Mouse (Mus musculus) neural tube, embryonic 12.5 days (tissue): ENCODE measurements around the gene Gm7361. TPM values are rescaled to one million over a fixed set of nuclear protein-coding genes. Genes with fewer than 3 reads are reported as not detected.
"Not testable (repeated sequence)": the region's sequence is repeated elsewhere in the genome, so short reads cannot be mapped to it uniquely, and the experiment has no call there.

Source experiments
- ATAC-seq: fragments of 200-750 bp; cut with Nextera tagmentation; 2 replicates; pipeline ENCODE4 v1.8.0; 2017; ENCODE audit warnings: low read depth, mild to moderate bottlenecking, moderate TSS enrichment, moderate library complexity; ENCODE audit not compliant: low FRiP score
- H3K27ac ChIP-seq: fragments of 300-500 bp; sonication (generic); 2 replicates; pipeline ENCODE4 v1.5.1; 2016
- H3K27me3 ChIP-seq: fragments of 300-500 bp; sonication (generic); replicated peaks from 2 replicates; pipeline ENCODE4 v1.6.1; 2016; ENCODE audit warnings: mild to moderate bottlenecking
- H3K36me3 ChIP-seq: fragments of 300-500 bp; sonication (generic); 2 replicates; pipeline ENCODE4 v1.6.1; 2016; ENCODE audit warnings: mild to moderate bottlenecking
- H3K4me1 ChIP-seq: fragments of 300-500 bp; sonication (generic); 2 replicates; pipeline ENCODE4 v1.6.1; 2016
- H3K4me2 ChIP-seq: fragments of 300-500 bp; sonication (generic); replicated peaks from 2 replicates; pipeline ENCODE4 v1.6.1; 2016; ENCODE audit warnings: mild to moderate bottlenecking
- H3K4me3 ChIP-seq: fragments of 300-500 bp; sonication (generic); 2 replicates; pipeline ENCODE4 v1.5.1; 2016
- H3K9ac ChIP-seq: fragments of 300-500 bp; sonication (generic); 2 replicates; pipeline ENCODE4 v1.6.1; 2016; ENCODE audit warnings: mild to moderate bottlenecking
- H3K9me3 ChIP-seq: fragments of 300-500 bp; sonication (generic); 2 replicates; pipeline ENCODE4 v1.6.1; 2016; ENCODE audit warnings: mild to moderate bottlenecking
- WGBS: fragments of 180-500 bp; shearing (Covaris S2); methylation state at CpG from one replicate; pipeline ENCODE4 v1.1.7; 2016; 5-methylcytosine and 5-hydroxymethylcytosine counted together
- polyA plus RNA-seq: library from polyadenylated mRNA; unstranded; fragments of >200 nt; fragmentation: Nextera tagmentation; extraction: Ambion mirVana; gene quantifications from 2 replicates; pipeline ENCODE4 v1.2.1, GENCODE M21; 2016

Gene Gm7361
- polyA plus RNA-seq, result not detected in 2 replicates

DNA sequence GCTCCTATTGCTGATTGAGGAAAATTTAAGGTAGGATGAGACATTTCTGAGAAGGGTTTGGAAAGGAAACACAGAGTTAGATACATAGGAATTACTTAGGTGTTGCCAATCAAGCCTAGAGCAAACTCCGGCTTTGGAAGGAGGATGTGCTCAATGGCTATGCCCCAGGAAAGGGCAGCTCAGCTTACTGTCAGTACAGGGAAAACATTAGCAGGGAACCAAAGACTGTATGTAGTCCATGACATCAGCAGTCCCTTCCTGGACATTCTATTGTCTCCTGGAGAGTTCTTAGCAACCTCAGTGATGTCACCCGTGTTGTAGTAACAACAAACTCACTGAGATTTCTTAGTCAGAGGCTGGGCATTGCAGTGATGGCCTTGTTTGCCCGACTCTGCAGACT lies at the start of gene Gm7361:
Gene Gm7361 (plus strand): TSS at position 301 of the 400 bp plus-strand sequence.
- H3K36me3 ChIP-seq, H3K4me3 ChIP-seq, H3K9me3 ChIP-seq, H3K9ac ChIP-seq, ATAC-seq, H3K4me1 ChIP-seq, H3K4me2 ChIP-seq, H3K27ac ChIP-seq, H3K27me3 ChIP-seq: not testable (repeated sequence)
- 88% methylated on average over 3 of the region's 3 CpGs for WGBS

DNA sequence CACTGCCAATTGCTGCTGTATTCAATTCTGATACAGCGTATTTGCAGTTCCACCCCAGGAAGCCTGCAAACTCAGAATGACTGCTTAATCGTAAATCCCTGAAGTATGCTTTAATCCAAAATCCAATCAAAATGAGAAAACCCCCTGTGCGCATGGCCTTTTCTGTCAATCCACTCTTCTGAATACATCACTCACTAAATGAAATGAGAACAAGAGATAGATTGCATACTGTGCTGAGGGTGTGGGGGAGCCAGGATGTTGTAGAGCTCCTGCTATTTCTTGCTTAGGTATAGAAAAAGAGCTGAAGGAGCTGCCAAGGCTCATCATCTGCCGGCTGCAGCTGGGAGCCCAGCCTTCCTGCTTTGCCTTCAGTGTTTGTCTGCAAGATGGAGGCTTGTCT lies 46.5 kb upstream of the Gm7361 start:
- Histone ChIP-seq H3K4me3 (no peak overlapping the region), H3K27ac (no peak overlapping the region), H3K9ac (no peak overlapping the region), H3K4me1 (peaks cover 3% of the 10 kb centered on the region; the same call in 1 of the 2 replicates), H3K4me2 (no peak overlapping the region), H3K27me3 (no peaks in the 10 kb centered on the region), H3K9me3 (no peaks in the 10 kb centered on the region), H3K36me3 (no peaks in the 10 kb centered on the region)
- WGBS, result 81% methylated on average over 4 of the region's 4 CpGs
- no peak for ATAC-seq

DNA sequence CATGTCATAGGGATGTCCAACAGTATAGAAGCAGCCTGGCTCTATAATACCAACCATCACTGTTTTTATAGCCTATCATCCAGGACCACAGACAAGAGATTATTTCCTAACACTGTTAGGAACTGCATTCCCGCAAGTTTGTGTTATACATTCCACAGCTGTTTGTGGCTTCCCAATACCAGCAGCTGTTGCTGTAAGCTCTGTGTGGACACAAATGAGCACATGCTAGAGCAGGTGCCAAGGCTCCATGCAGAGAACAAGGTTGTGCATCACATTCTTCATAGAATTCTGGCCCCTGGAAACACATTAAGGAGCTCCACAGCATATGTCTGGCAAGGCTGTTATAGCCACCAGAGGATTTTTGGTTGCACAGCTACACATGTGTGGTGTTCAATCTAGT lies 35.4 kb upstream of the Gm7361 start:
- Histone ChIP-seq H3K27ac (no peak overlapping the region), H3K9me3 (no peaks in the 10 kb centered on the region), H3K4me2 (no peak overlapping the region), H3K9ac (no peak overlapping the region), H3K36me3 (no peaks in the 10 kb centered on the region), H3K27me3 (no peaks in the 10 kb centered on the region), H3K4me1 (no peaks in the 10 kb centered on the region), H3K4me3 (no peak overlapping the region)
- no peak for ATAC-seq
- WGBS, result 94% methylated on average over 1 of the region's 1 CpGs

DNA sequence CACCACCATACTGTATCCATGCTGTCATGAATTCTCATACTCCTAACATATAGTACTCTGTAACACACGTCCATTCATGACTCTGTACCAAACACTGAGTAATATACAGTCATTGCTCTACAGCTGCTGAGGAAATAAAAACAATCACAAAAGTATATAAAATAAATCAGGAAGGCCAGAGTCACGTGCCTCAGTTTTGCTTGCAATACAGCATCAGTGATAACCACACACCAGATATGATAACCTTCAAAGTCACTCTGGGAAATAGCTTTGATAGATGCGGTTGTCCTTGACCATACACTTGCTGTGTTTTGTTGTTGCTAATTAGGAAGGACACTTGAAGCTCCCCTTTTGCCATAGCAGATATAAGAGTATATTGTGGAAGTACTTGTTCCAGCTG lies 9.2 kb downstream of the Gm7361 start:
- H3K9ac ChIP-seq, ATAC-seq, H3K4me1 ChIP-seq, H3K4me3 ChIP-seq, H3K36me3 ChIP-seq, H3K9me3 ChIP-seq, H3K27me3 ChIP-seq, H3K4me2 ChIP-seq, H3K27ac ChIP-seq: not testable (repeated sequence)
- 87% methylated on average over 3 of the region's 3 CpGs for WGBS

DNA sequence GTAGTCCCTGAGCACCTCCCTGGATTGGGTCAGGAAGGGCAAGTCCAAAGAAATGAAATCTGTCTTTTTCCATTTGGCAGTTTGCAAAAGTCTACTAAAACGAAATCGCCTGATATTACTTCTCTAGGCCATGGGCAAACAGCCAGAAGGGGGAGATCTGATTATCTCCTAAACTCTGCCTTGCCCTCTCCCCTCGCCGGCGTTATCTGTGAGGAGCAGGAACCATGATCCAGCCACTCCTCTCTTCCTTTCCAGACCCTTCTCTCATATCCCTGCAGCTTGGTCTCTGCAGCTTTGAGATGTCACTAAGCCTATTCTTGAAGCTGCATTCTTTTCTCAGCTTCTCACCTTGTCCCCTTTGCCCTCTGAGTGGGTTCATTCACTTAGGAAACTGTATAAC lies 22.9 kb downstream of the Gm7361 start:
- H3K4me2 ChIP-seq, result no peak overlapping the region
- H3K27ac ChIP-seq, result no peak overlapping the region
- H3K4me1 ChIP-seq, result no peaks in the 10 kb centered on the region
- no peaks in the 10 kb centered on the region for H3K27me3 ChIP-seq
- WGBS, result 90% methylated on average over 5 of the region's 5 CpGs
- no peak overlapping the region for H3K9ac ChIP-seq
- H3K36me3 ChIP-seq, result no peaks in the 10 kb centered on the region
- no peaks in the 10 kb centered on the region for H3K9me3 ChIP-seq
- H3K4me3 ChIP-seq, result no peak overlapping the region
- ATAC-seq, result no peak

DNA sequence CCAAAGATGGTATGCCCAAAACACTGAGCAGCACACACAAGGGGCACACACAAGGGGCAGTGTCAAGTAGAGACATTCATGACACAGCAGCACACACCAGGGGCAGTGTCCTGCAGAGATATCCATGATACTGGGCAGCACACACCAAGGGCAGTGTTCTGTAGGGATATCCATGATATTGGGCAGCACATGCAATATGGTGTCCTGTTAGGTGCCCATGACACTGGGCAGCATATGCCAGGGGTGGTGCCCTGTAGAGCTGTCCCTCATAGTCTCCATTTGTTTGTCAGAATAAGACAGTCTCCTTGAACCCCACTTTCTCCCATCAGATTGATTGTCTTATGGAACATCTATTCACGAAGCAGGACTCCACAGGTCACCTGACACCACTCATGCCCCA lies 24.2 kb downstream of the Gm7361 start:
- Histone ChIP-seq H3K4me3 (no peak overlapping the region), H3K4me2 (no peak overlapping the region), H3K27ac (no peak overlapping the region), H3K4me1 (no peaks in the 10 kb centered on the region), H3K9ac (no peak overlapping the region), H3K27me3 (no peaks in the 10 kb centered on the region), H3K36me3 (no peaks in the 10 kb centered on the region), H3K9me3 (no peaks in the 10 kb centered on the region)
- 87% methylated on average over 1 of the region's 1 CpGs for WGBS
- no peak for ATAC-seq

DNA sequence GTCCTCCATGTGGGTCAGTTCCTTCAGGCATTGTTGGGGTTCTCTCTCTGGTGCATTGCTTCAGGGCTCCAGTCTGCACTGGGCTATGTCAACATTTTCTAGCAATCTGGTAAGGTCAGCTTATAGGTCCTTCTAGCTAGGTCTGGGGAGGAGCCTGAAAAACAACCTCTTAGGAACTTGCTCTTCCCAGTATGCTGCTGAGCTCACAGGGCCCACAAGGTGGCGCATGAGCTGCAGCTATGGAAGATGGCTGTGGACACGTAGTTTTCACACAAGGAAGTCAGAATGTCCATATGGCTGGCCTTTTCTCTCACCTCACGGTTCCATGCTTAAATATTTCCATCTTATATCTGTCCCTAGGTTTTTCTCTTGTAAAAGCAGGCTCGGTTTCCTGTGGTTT lies 24.8 kb downstream of the Gm7361 start:
- Histone ChIP-seq H3K9me3 (no peaks in the 10 kb centered on the region), H3K4me2 (no peak overlapping the region), H3K4me1 (no peaks in the 10 kb centered on the region), H3K27me3 (no peaks in the 10 kb centered on the region), H3K36me3 (no peaks in the 10 kb centered on the region), H3K27ac (no peak overlapping the region), H3K9ac (no peak overlapping the region), H3K4me3 (no peak overlapping the region)
- WGBS, result 4% methylated on average over 4 of the region's 4 CpGs
- ATAC-seq, result peak; percentile 53; the same call in 1 of the 2 replicates

DNA sequence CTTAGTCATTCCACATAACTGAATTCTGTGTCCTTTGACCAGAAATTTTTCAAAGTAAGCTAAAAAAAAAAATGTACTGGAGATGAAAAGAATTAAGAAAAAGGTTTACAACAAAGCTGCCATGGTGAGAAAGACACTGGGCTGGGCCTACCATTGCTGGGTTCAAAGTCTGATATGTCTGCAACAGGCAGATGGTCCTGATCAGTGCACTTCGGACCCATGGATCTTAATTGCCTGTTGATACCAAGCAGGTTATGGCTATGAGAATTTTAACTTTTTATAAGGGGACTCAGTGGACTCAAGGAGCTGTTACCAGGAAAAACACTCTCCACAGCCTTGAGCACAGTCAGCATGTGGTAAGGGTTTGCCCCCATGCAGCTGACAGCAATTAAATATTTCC lies 25.9 kb downstream of the Gm7361 start:
- H3K4me3 ChIP-seq, result no peak overlapping the region
- no peaks in the 10 kb centered on the region for H3K27me3 ChIP-seq
- no peak for ATAC-seq
- H3K4me1 ChIP-seq, result no peaks in the 10 kb centered on the region
- no peak overlapping the region for H3K4me2 ChIP-seq
- H3K27ac ChIP-seq, result no peak overlapping the region
- WGBS, result 83% methylated on average over 1 of the region's 1 CpGs
- H3K9me3 ChIP-seq, result no peaks in the 10 kb centered on the region
- H3K9ac ChIP-seq, result no peak overlapping the region
- no peaks in the 10 kb centered on the region for H3K36me3 ChIP-seq

DNA sequence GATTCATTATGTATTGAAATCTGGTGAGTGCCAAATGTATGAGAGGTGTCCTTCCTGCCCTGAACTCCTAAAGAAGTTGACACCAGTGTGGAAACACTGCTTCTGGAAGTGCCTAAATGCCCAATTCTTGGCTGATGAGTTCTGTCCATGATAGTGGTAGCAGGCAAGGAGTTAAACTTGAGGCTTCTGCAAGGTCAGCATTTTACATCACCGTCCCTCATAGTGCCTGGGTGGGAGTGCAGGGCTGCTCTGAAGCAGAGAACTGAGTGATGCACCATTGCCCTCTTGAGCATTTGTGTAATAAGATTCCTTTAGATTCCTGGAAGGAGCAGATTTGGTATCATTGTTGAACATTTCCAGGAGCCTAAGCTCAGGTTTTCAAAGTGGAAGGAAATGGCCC lies 34.1 kb downstream of the Gm7361 start:
- Histone ChIP-seq H3K9me3 (no peaks in the 10 kb centered on the region), H3K4me2 (no peak overlapping the region), H3K36me3 (no peaks in the 10 kb centered on the region), H3K4me1 (no peaks in the 10 kb centered on the region), H3K4me3 (no peak overlapping the region), H3K27ac (no peak overlapping the region), H3K27me3 (no peaks in the 10 kb centered on the region), H3K9ac (no peak overlapping the region)
- 85% methylated on average over 1 of the region's 1 CpGs for WGBS
- ATAC-seq, result no peak

DNA sequence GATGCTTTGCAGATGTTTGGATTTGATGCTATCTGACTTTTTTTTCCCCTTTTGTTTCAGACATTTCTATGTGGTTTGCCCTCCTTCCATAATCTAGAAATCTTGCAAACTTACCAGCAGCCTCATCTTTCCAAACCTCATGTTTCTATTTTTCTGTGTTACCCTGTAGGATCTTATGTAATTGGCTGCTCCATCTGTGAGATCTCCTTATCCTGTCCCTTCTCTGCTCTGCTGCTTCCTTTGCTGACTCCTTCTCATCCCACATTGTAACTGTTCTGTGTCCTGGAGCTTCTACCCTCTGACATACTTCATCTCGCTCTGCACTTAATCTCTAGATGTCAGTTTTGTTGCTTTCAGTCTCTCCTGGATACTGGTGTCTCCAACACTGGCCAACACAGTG lies 35.8 kb downstream of the Gm7361 start:
- Histone ChIP-seq H3K36me3 (no peaks in the 10 kb centered on the region), H3K9ac (no peak overlapping the region), H3K27me3 (no peaks in the 10 kb centered on the region), H3K4me3 (no peak overlapping the region), H3K4me1 (no peaks in the 10 kb centered on the region), H3K27ac (no peak overlapping the region), H3K9me3 (no peaks in the 10 kb centered on the region), H3K4me2 (no peak overlapping the region)
- WGBS, result 82% methylated on average over 1 of the region's 1 CpGs
- no peak for ATAC-seq

Other genes starting within 250 kb of the Gm7361 start
- not detected in 2 replicates for gene Gm5862, start 234.8 kb upstream of the Gm7361 start, polyA plus RNA-seq
- not detected in 2 replicates for gene Speer4a, start 218.1 kb upstream of the Gm7361 start, polyA plus RNA-seq
- gene Gm7347, start 199.1 kb upstream of the Gm7361 start, polyA plus RNA-seq, result 0.06 TPM in 1 of 2 replicates, not detected in the other
- not detected in 2 replicates for gene Gm10471, start 168.4 kb upstream of the Gm7361 start, polyA plus RNA-seq
- gene 5031410I06Rik, start 152.3 kb upstream of the Gm7361 start, polyA plus RNA-seq, result not detected in 2 replicates
- gene Gm10220, start 136.3 kb upstream of the Gm7361 start, polyA plus RNA-seq, result 0.13 TPM in 1 of 2 replicates, not detected in the other